Mouse (Mus musculus): ENCODE data around the gene Hs6st3. TPM values are rescaled to one million over a fixed set of nuclear protein-coding genes. Genes with fewer than 3 reads are reported as not detected.

Hs6st3 gene
- 1.4 and 4.5 TPM in 2 replicates for polyA plus RNA-seq (2021; fragmentation: Nextera tagmentation)
- long read RNA-seq, experiment 1, partial matches to known transcripts, result 0 of 3 reads
- long read RNA-seq, experiment 1, other reads (novel, unspliced or antisense), result 3 of 3 reads
- long read RNA-seq, experiment 2, partial matches to known transcripts, result 0 of 4 reads
- long read RNA-seq, experiment 2, other reads (novel, unspliced or antisense), result 4 of 4 reads

GRCm38 (mm10) chr14:119137906-119138785, at the start of gene Hs6st3:
Hs6st3 (plus strand) TSS chr14:119138341.

GRCm38 (mm10) chr14:119098851-119099569, 39.1 kb upstream of the Hs6st3 start, which contains the start of gene Uggt2:
Uggt2 (minus strand) TSS chr14:119099430.

Other genes starting within 250 kb of the Hs6st3 start
- gene Dzip1, start 212.9 kb upstream of the Hs6st3 start, polyA plus RNA-seq (2021; fragmentation: Nextera tagmentation), result 11.3 and 13.1 TPM in 2 replicates
- 16.2 and 19.7 TPM in 2 replicates for gene Dnajc3, start 200.4 kb upstream of the Hs6st3 start, polyA plus RNA-seq (2021; fragmentation: Nextera tagmentation)
- gene Uggt2, start 38.9 kb upstream of the Hs6st3 start, polyA plus RNA-seq (2021; fragmentation: Nextera tagmentation), result 10.5 and 11.4 TPM in 2 replicates